Mouse (Mus musculus): ENCODE data around the gene Olfr1321. TPM values are rescaled to one million over a fixed set of nuclear protein-coding genes. Genes with fewer than 3 reads are reported as not detected.

The Olfr1321 gene
- polyA plus RNA-seq (2012; rRNA removed) = not detected in 2 replicates

GRCm38 (mm10) chrX:49734959-49735358 is at the start of gene Olfr1321:
Olfr1321 (minus strand) TSS chrX:49735059.

Other genes starting within 250 kb of the Olfr1321 start
- gene Olfr1320, start 62.7 kb downstream of the Olfr1321 start, polyA plus RNA-seq (2012; rRNA removed) = not detected in 2 replicates
- 3.1 and 3.2 TPM in 2 replicates for gene Igsf1, start 62.7 kb upstream of the Olfr1321 start, polyA plus RNA-seq (2012; rRNA removed)
- gene Olfr1322, start 156.4 kb upstream of the Olfr1321 start, polyA plus RNA-seq (2012; rRNA removed) = not detected in 2 replicates